Mouse (Mus musculus): ENCODE results near the gene Ino80d. TPM values are rescaled to one million over a fixed set of nuclear protein-coding genes. Genes with fewer than 3 reads are reported as not detected.
A peak's percentile ranks its signal among the peaks of the same experiment; 100 is the strongest.
"Not testable (repeated sequence)": the region's sequence is repeated elsewhere in the genome, so short reads cannot be mapped to it uniquely, and the experiment has no call there.

Gene Ino80d
- 9.7 and 12.2 TPM in 2 replicates for polyA plus RNA-seq (2015; fragmentation: Nextera tagmentation; extraction: Ambion mirVana)

DNA sequence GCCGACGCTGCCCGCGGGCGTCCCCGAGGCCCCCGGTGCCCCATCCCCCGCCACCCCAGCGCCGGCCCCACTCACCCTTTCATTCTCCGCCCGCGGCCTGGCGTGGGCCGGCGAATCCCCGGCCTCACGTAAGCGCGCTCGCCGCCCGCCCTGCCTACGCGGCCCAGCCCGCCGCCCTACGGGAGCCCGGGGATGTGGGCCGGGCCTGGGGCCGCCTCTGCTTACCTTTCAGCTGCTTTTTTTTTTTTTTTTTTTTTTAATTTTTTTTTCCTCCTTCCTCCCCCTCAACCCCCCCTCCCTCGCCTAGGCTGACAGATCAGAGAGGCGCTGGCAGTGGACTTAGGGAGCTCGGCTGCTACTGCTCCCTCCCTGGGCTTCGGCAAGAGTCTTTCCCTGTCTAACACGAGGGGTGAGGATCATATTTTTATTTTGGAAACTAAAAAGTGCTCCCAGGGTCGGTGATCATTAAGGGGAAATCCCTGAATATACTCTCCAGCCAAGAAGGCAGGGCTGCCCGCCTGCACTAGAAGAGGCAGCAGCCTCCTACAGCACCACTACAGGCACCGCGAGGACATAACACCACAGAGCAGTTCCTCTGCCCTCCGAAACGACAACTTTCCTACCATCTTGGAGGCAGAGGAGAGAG is at the start of gene Ino80d:
Gene Ino80d, minus strand, starts transcription at position 532 of the 646 bp plus-strand sequence.
- peaks cover 11% of the 10 kb centered on the region; the same call in 1 of the 2 replicates for H3K36me3 ChIP-seq
- peak; percentile 92 for ATAC-seq
- H3K9ac ChIP-seq (replicated peaks) = peak within 1 kb of the TSS; percentile 99
- peak within 1 kb of the TSS; percentile 95 for H3K4me3 ChIP-seq (replicated peaks)
- no peaks in the 10 kb centered on the region for H3K27me3 ChIP-seq
- H3K9me3 ChIP-seq = no peaks in the 10 kb centered on the region
- peak within 1 kb of the TSS; percentile 98 for H3K27ac ChIP-seq
- WGBS = 0% methylated on average over 30 of the region's 42 CpGs
- peak within 1 kb of the TSS; percentile 86 for H3K4me2 ChIP-seq (replicated peaks)
- H3K4me1 ChIP-seq (replicated peaks) = peaks cover 49% of the 10 kb centered on the region

DNA sequence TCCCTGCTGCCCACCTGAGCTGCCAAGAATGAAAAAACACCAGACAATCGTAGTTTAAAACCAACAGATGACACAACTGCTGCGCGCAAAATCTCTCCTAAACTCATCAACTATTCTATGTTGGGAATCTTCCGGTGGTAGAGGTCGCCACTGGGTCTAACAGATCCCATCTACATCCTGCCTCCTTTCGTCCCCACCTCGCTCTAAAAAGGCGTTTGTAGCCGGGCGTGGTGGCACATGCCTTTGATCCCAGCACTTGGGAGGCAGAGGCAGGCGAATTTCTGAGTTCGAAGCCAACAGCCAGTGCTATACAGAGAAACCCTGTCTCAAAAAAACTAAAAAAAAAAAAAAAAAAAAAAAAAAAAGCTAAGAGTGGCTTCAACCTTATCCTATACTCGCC is 25.8 kb upstream of the Ino80d start:
- Histone ChIP-seq H3K9ac (replicated peaks) (no peak overlapping the region), H3K9me3 (no peaks in the 10 kb centered on the region), H3K4me1 (replicated peaks) (no peaks in the 10 kb centered on the region), H3K4me2 (replicated peaks) (no peak overlapping the region), H3K4me3 (replicated peaks) (no peak overlapping the region), H3K27ac (no peak overlapping the region), H3K36me3 (peaks cover 59% of the 10 kb centered on the region), H3K27me3 (no peaks in the 10 kb centered on the region)
- WGBS = 97% methylated on average over 13 of the region's 13 CpGs
- no peak for ATAC-seq

- not testable (repeated sequence) for H3K4me3 ChIP-seq (replicated peaks); H3K9ac ChIP-seq (replicated peaks); ATAC-seq; H3K4me1 ChIP-seq (replicated peaks); H3K27me3 ChIP-seq; H3K9me3 ChIP-seq; H3K4me2 ChIP-seq (replicated peaks); H3K27ac ChIP-seq
- 93% methylated on average over 1 of the region's 1 CpGs for WGBS
- H3K36me3 ChIP-seq = peaks cover 44% of the 10 kb centered on the region
Measured at GRCm38 (mm10) chr1:63138586-63138985, 24.1 kb upstream of the Ino80d start.

DNA sequence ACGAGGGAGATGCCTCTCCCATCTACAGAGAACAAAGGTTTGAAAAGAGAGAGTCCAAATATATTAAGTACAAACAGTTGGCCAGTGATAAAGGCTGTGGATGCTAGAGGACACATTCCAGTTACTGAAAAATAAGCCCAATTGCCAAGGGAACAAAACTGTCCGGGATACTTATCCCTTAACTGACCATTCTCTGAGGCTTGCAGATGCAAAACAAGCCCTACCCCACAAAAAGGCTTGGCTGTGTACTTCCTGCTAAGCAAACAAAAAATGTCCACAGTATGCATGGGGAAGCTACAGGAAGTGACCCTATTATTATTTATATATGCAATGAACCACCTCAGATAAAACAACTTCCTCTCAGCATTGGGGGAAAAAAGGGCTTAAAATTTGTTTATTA is 23.5 kb upstream of the Ino80d start:
- Histone ChIP-seq H3K4me3 (replicated peaks) (no peak overlapping the region), H3K4me1 (replicated peaks) (no peaks in the 10 kb centered on the region), H3K36me3 (peaks cover 39% of the 10 kb centered on the region), H3K27me3 (no peaks in the 10 kb centered on the region), H3K27ac (no peak overlapping the region), H3K4me2 (replicated peaks) (no peak overlapping the region), H3K9me3 (no peaks in the 10 kb centered on the region), H3K9ac (replicated peaks) (no peak overlapping the region)
- WGBS = 77% methylated on average over 2 of the region's 2 CpGs
- no peak for ATAC-seq

GRCm38 (mm10) chr1:63134530-63134929 is 20.1 kb upstream of the Ino80d start:
- H3K27me3 ChIP-seq = no peaks in the 10 kb centered on the region
- 80% methylated on average over 3 of the region's 3 CpGs for WGBS
- H3K9me3 ChIP-seq = no peaks in the 10 kb centered on the region
- no peak overlapping the region for H3K9ac ChIP-seq (replicated peaks)
- H3K4me3 ChIP-seq (replicated peaks) = no peak overlapping the region
- no peak overlapping the region for H3K4me2 ChIP-seq (replicated peaks)
- H3K36me3 ChIP-seq = peaks cover 12% of the 10 kb centered on the region
- no peaks in the 10 kb centered on the region for H3K4me1 ChIP-seq (replicated peaks)
- ATAC-seq = no peak
- H3K27ac ChIP-seq = no peak overlapping the region

- Histone ChIP-seq H3K9ac (replicated peaks) (no peak overlapping the region), H3K27me3 (no peaks in the 10 kb centered on the region), H3K9me3 (no peaks in the 10 kb centered on the region), H3K27ac (no peak overlapping the region), H3K4me1 (replicated peaks) (no peaks in the 10 kb centered on the region), H3K36me3 (no peaks in the 10 kb centered on the region), H3K4me3 (replicated peaks) (no peak overlapping the region), H3K4me2 (replicated peaks) (no peak overlapping the region)
- WGBS = 94% methylated on average over 11 of the region's 11 CpGs
- ATAC-seq = no peak
Measured at GRCm38 (mm10) chr1:63131766-63132165, 17.3 kb upstream of the Ino80d start.

- WGBS = 91% methylated on average over 2 of the region's 2 CpGs
- no peak overlapping the region for H3K4me3 ChIP-seq (replicated peaks)
- H3K27ac ChIP-seq = no peak overlapping the region
- no peak overlapping the region for H3K9ac ChIP-seq (replicated peaks)
- H3K4me1 ChIP-seq (replicated peaks) = no peaks in the 10 kb centered on the region
- H3K4me2 ChIP-seq (replicated peaks) = no peak overlapping the region
- no peaks in the 10 kb centered on the region for H3K9me3 ChIP-seq
- no peaks in the 10 kb centered on the region for H3K36me3 ChIP-seq
- ATAC-seq = no peak
- H3K27me3 ChIP-seq = no peaks in the 10 kb centered on the region
Measured at GRCm38 (mm10) chr1:63130883-63131282, 16.4 kb upstream of the Ino80d start.

- H3K27ac ChIP-seq = no peak overlapping the region
- WGBS = 22% methylated on average over 18 of the region's 18 CpGs
- H3K4me3 ChIP-seq (replicated peaks) = peak overlapping the region; percentile 13
- no peaks in the 10 kb centered on the region for H3K9me3 ChIP-seq
- H3K36me3 ChIP-seq = 0 out of 2 replicates have a peak, but pooled peaks cover 7% of the 10 kb centered on the region
- H3K4me2 ChIP-seq (replicated peaks) = peak overlapping the region; percentile 48
- H3K9ac ChIP-seq (replicated peaks) = no peak overlapping the region
- ATAC-seq = peak; percentile 72
- H3K4me1 ChIP-seq (replicated peaks) = no peaks in the 10 kb centered on the region
- no peaks in the 10 kb centered on the region for H3K27me3 ChIP-seq
Measured at GRCm38 (mm10) chr1:63129857-63130690, 15.6 kb upstream of the Ino80d start.

DNA sequence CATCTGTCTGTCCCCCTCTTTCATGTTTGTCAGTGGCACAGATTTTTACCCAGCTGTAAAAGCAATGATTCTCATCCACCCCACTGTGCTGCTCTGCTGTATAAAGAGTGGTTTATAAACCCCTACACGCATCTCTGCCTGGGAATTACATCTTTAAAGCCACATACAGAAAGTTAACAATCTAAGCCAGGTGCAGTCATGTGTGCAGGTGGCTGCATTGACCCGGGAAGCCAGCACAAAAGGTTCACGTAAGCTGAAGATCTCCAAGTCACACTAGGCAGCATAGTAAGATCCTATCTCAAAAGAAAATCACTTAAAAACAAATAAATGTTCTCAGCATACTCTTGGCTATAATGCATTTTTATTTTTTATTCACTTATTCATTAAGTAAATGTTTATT is 14.8 kb upstream of the Ino80d start:
- no peaks in the 10 kb centered on the region for H3K9me3 ChIP-seq
- 20% methylated on average over 3 of the region's 3 CpGs for WGBS
- H3K36me3 ChIP-seq = 0 out of 2 replicates have a peak, but pooled peaks cover 7% of the 10 kb centered on the region
- no peak for ATAC-seq
- H3K27me3 ChIP-seq = no peaks in the 10 kb centered on the region
- no peak overlapping the region; the same call in 1 of the 2 replicates for H3K4me2 ChIP-seq (replicated peaks)
- no peaks in the 10 kb centered on the region for H3K4me1 ChIP-seq (replicated peaks)
- H3K9ac ChIP-seq (replicated peaks) = no peak overlapping the region
- no peak overlapping the region for H3K27ac ChIP-seq
- H3K4me3 ChIP-seq (replicated peaks) = no peak overlapping the region

GRCm38 (mm10) chr1:63126206-63126605 is 11.7 kb upstream of the Ino80d start:
- H3K9ac ChIP-seq (replicated peaks) = no peak overlapping the region
- no peak for ATAC-seq
- WGBS = 94% methylated on average over 3 of the region's 3 CpGs

GRCm38 (mm10) chr1:63123823-63124450 is 9.5 kb upstream of the Ino80d start:
- H3K9ac ChIP-seq (replicated peaks) = no peak overlapping the region
- ATAC-seq = no peak
- H3K27me3 ChIP-seq = no peaks in the 10 kb centered on the region
- H3K9me3 ChIP-seq = no peaks in the 10 kb centered on the region
- no peak overlapping the region for H3K4me3 ChIP-seq (replicated peaks)
- WGBS = 89% methylated on average over 6 of the region's 6 CpGs
- peaks cover 50% of the 10 kb centered on the region for H3K36me3 ChIP-seq
- no peaks in the 10 kb centered on the region for H3K4me1 ChIP-seq (replicated peaks)
- no peak overlapping the region for H3K4me2 ChIP-seq (replicated peaks)
- H3K27ac ChIP-seq = no peak overlapping the region

More at GRCm38 (mm10) chr1:63126206-63126605, 11.7 kb upstream of the Ino80d start:
- Histone ChIP-seq H3K27ac (no peak overlapping the region), H3K4me3 (replicated peaks) (no peak overlapping the region), H3K4me1 (replicated peaks) (no peaks in the 10 kb centered on the region), H3K4me2 (replicated peaks) (no peak overlapping the region), H3K27me3 (no peaks in the 10 kb centered on the region), H3K36me3 (peaks cover 32% of the 10 kb centered on the region), H3K9me3 (no peaks in the 10 kb centered on the region)

DNA sequence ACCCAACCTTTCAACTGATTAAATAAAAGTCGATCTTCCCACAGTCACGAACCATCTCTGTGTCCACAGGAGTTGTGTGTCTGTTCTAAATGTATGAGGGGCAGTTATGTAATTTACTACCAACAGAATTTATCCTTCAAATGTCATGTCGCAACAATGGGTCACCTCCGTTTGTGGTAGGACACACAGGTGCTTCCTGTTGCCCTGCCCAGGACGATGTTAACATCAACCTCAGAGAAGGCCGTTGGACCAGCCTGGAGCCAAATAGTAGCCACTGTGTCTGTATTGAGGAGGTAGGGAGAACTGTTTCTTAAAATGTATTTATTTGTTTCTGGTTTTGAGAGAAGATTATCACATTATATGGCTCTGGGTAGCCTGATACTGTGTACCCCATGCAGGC is 7.5 kb upstream of the Ino80d start:
- 94% methylated on average over 6 of the region's 6 CpGs for WGBS
- H3K9ac ChIP-seq (replicated peaks) = no peak overlapping the region
- no peak overlapping the region for H3K4me3 ChIP-seq (replicated peaks)
- peaks cover 1% of the 10 kb centered on the region; the same call in 1 of the 2 replicates for H3K4me1 ChIP-seq (replicated peaks)
- H3K4me2 ChIP-seq (replicated peaks) = no peak overlapping the region
- H3K9me3 ChIP-seq = no peaks in the 10 kb centered on the region
- no peaks in the 10 kb centered on the region for H3K27me3 ChIP-seq
- peaks cover 61% of the 10 kb centered on the region for H3K36me3 ChIP-seq
- H3K27ac ChIP-seq = no peak overlapping the region
- ATAC-seq = no peak
